Mouse (Mus musculus): ENCODE results near the gene Nkiras1.

DNA sequence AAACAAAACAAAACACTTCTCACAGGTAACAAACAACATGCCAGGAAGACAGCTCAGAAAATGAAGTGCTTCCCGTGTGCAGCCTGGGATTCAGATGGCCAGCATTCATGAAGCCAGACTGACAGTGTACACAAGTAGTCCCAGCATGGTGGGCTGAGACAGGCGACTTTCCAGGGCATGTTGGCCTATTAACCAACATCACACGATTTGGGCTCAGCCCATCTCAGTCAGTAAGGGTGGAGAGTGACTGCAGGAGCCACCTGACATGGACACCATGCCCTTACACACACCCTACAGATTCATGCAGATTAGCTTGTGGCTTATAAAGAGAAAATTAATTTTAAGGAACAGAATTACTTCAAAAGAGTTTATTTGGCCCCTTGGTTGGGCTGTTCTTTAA, 31.8 kb downstream of the Nkiras1 start:
- TF ChIP-seq CTCF (IDR thresholded peaks at IDR 0.05; ENCODE audit: low read depth) (no peak), EP300 (IDR thresholded peaks at IDR 0.05; ENCODE audit: low read depth) (no peak)

Data from heart, postnatal 0 days (tissue).